Mouse (Mus musculus): ENCODE data around the gene Nkx6-1. TPM values are rescaled to one million over a fixed set of nuclear protein-coding genes. Genes with fewer than 3 reads are reported as not detected.

The Nkx6-1 gene
- not detected for polyA plus RNA-seq (2021)

DNA sequence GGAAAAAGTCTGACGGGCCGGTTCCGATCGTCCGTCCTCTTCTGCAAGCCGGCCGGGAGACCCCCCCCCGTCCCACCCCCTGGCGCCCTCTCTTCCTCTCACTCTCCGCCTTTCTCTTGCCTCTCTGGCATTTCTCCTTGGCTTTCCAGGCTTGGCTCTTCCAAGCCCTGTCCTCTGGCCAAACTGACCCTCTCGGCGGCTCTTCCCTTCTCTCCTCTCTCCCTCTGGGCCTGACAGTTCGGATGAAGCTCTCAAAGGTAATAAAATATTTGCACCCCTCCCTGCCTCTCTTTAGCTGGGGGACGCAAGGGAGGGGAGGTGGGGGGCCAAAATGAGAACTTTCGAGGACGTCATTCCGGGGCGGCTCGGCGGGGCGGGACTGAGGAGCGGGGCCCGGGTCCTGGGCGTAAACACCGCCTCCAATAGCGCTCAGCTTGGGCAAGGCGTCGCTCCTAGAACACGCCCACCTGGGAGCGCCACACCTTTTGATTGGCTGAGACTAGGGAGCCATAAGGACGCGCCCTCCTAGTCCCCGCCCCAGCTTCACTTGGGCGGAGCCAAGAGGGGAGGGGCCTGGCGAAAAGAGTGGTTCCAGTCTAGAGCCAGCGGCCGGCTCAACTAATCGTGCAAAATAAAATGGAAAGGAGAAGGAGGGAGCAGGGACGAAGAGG is at the start of gene Nkx6-1:
Gene Nkx6-1 (minus strand): TSS at position 52 of the 671 bp plus-strand sequence.
- DNase-seq (ENCODE audit: low read depth, low spot score) (no peak), ATAC-seq (no peak)
- peaks cover 87% of the 10 kb centered on the region for H3K27me3 ChIP-seq
- CTCF ChIA-PET, result interaction anchor here (1.1 to 1.4 kb wide), 2 partner anchors 12 to 35 kb away, joined by 3 read pairs; no protein-coding TSS in a partner anchor
- in situ Hi-C loops (cut with MboI; ENCODE audit: low pct_unique_long_range_greater_than_20kb), result loop anchor here (5.0 to 10.0 kb wide), 4 partner anchors 300 to 840 kb away; partner anchors contain the start of gene Abraxas1
- POLR2A ChIA-PET, result no interaction called here
- TF ChIP-seq CTCF (IDR thresholded peaks at IDR 0.05), result no peak

GRCm38 (mm10) chr5:101713064-101713613 is 48.3 kb upstream of the Nkx6-1 start:
- ATAC-seq, result no peak
- ChIA-PET POLR2A (no interaction called here), CTCF (no interaction called here)
- in situ Hi-C loops (cut with MboI; ENCODE audit: low pct_unique_long_range_greater_than_20kb), result no loop called here
- peaks cover 8% of the 10 kb centered on the region for H3K27me3 ChIP-seq
- peak; percentile 78 for TF ChIP-seq CTCF (IDR thresholded peaks at IDR 0.05)
- no peak for DNase-seq (ENCODE audit: low read depth, low spot score)

DNA sequence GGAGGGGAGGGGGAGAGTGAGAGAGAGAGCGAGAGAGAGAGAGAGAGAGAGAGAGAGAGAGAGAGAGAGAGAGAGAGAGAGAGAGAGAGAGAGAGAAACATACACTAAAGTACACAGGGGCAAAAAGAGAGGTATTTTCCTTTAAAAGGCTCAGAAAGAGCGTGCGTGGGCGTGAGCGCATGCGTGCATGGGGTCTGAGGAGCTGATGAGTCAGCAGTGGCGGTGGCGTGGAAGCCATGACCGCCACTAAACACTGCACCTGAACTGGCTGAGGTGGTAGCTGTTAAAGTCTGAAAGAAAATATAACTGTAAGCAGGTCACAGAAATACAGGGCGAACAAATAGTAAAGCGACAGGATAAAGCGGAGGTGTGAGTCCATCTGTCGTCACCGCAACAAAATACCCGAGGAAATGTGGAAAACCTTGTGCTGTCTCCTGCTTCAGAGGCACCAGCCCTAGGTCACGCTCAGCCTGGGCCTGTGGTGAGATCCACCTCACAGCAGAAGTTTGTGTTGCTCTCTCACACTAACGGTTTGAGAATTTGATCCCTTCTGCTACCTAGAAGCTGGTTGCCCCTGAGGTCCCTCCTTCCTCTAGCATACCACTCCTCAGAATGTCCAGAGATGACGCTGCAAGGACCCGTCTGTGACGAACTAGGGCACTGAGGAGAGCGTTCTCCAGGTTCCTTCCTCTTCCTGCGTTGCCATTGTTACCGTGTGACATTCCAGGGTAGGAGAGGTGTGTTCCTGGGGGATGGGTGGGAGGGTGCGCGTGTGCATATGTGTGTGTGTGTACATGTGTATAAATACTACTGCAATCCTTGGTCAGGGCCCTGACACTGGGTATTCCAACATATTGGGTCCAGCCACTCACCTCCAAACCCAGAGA is 38.8 kb upstream of the Nkx6-1 start:
- in situ Hi-C loops (cut with MboI; ENCODE audit: low pct_unique_long_range_greater_than_20kb), result loop anchor here (10.0 kb wide), 1 partner anchor 371 kb away; no protein-coding TSS in a partner anchor
- DNase-seq (ENCODE audit: low read depth, low spot score) (no peak), ATAC-seq (no peak)
- TF ChIP-seq CTCF (IDR thresholded peaks at IDR 0.05), result no peak
- H3K27me3 ChIP-seq, result peaks cover 18% of the 10 kb centered on the region
- CTCF ChIA-PET, result no interaction called here
- POLR2A ChIA-PET, result no interaction called here

DNA sequence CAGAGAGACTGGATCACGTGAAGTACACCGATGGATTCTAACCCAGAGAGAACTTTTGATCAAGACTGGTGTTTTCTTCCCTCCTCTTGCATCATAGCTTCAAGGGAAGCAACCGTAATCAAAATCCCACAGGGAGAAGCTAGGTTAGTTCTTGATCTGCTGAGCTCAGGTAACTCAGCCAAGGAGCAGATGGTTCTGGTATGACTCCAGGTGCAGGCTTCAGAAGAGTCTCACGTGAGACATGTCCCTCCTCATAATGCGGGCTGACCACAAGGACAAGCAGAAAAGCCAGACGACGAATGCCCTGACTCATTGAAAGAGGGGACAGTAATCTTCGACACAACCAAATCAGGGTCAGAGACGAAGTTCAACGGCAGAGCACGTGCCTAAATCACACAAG is 37.8 kb upstream of the Nkx6-1 start:
- ChIA-PET CTCF (no interaction called here), POLR2A (no interaction called here)
- ATAC-seq, result no peak
- no peak for TF ChIP-seq CTCF (IDR thresholded peaks at IDR 0.05)
- peaks cover 20% of the 10 kb centered on the region for H3K27me3 ChIP-seq
- in situ Hi-C loops (cut with MboI; ENCODE audit: low pct_unique_long_range_greater_than_20kb), result loop anchor here (10.0 kb wide), 1 partner anchor 372 kb away; no protein-coding TSS in a partner anchor
- DNase-seq (ENCODE audit: low read depth, low spot score), result no peak

GRCm38 (mm10) chr5:101700607-101701006 is 35.8 kb upstream of the Nkx6-1 start:
- no peak for DNase-seq (ENCODE audit: low read depth, low spot score)
- peaks cover 24% of the 10 kb centered on the region for H3K27me3 ChIP-seq
- in situ Hi-C loops (cut with MboI; ENCODE audit: low pct_unique_long_range_greater_than_20kb), result loop anchor here (10.0 kb wide), 1 partner anchor 374 kb away; no protein-coding TSS in a partner anchor
- ATAC-seq, result no peak
- POLR2A ChIA-PET, result no interaction called here
- CTCF ChIA-PET, result interaction anchor here (0.7 to 2.7 kb wide), 5 partner anchors 11 to 782 kb away, joined by 3 to 12 read pairs (median 4); no protein-coding TSS in a partner anchor
- TF ChIP-seq CTCF (IDR thresholded peaks at IDR 0.05), result peak; percentile 64

- POLR2A ChIA-PET, result no interaction called here
Observed at GRCm38 (mm10) chr5:101688581-101688980, 23.8 kb upstream of the Nkx6-1 start.

DNA sequence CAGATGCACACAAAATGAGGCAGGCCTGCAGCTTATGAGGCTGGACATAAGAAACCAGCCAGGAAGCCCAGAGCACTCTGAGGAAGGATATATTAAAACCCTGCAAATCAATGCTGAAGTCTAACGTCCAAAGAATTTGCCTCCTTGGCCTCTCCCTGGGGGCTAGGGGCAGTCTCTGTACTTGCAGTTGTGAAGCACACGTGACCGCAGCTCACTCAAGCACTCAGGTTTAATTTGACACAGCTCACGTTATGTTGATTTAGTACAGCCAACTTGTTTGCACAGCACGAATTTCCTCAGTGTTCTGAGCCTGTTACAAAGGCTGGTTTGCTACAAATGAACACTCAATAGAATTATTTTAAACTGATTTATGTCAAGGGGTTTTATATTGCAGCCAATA is 18.5 kb upstream of the Nkx6-1 start:
- in situ Hi-C loops (cut with MboI; ENCODE audit: low pct_unique_long_range_greater_than_20kb), result loop anchor here (25.0 kb wide), 1 partner anchor 971 kb away; the partner anchor contains the start of gene Hpse
- DNase-seq (ENCODE audit: low read depth, low spot score) (no peak), ATAC-seq (no peak)
- peaks cover 18% of the 10 kb centered on the region for H3K27me3 ChIP-seq
- ChIA-PET POLR2A (no interaction called here), CTCF (interaction anchor here (0.6 to 1.3 kb wide), 2 partner anchors 13 to 764 kb away, joined by 3 read pairs; no protein-coding TSS in a partner anchor)
- no peak for TF ChIP-seq CTCF (IDR thresholded peaks at IDR 0.05)

More at GRCm38 (mm10) chr5:101688581-101688980, 23.8 kb upstream of the Nkx6-1 start:
- DNase-seq (ENCODE audit: low read depth, low spot score) (no peak), ATAC-seq (no peak)
- TF ChIP-seq CTCF (IDR thresholded peaks at IDR 0.05), result peak; percentile 42
- peaks cover 22% of the 10 kb centered on the region for H3K27me3 ChIP-seq
- CTCF ChIA-PET, result no interaction called here
- in situ Hi-C loops (cut with MboI; ENCODE audit: low pct_unique_long_range_greater_than_20kb), result loop anchor here (25.0 kb wide), 1 partner anchor 976 kb away; the partner anchor contains the start of gene Hpse

- in situ Hi-C loops (cut with MboI; ENCODE audit: low pct_unique_long_range_greater_than_20kb), result loop anchor here (25.0 kb wide), 1 partner anchor 968 kb away; the partner anchor contains the start of gene Hpse
- peaks cover 12% of the 10 kb centered on the region for H3K27me3 ChIP-seq
- DNase-seq (ENCODE audit: low read depth, low spot score) (no peak), ATAC-seq (no peak)
- ChIA-PET CTCF (interaction anchor here (1.4 kb wide), 1 partner anchor 10 kb away, joined by 4 read pairs; no protein-coding TSS in a partner anchor), POLR2A (no interaction called here)
- TF ChIP-seq CTCF (IDR thresholded peaks at IDR 0.05), result no peak
Observed at GRCm38 (mm10) chr5:101680338-101680737, 15.5 kb upstream of the Nkx6-1 start.

DNA sequence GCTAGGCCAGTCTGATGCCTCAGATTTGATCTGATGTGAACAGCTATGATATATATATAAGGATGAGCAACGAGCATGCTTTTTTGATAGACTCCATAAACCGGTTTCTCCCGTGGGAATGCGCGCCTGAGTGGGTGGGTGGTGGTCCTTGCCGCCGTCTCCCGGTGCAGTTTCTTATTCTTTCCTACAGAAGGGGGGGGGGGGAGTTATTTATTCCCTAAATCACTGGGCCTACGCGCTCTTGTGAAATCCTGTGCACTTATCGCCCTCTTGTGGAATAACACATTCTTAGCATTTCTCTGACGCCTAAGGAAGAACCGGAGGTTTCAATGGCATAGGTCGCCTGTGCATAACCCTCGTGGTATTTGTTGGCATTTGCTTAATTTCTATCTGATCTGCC is 4.6 kb upstream of the Nkx6-1 start:
- peaks cover 52% of the 10 kb centered on the region for H3K27me3 ChIP-seq
- CTCF ChIA-PET, result interaction anchor here (0.6 to 1.7 kb wide), 18 partner anchors 9 to 757 kb away, joined by 3 to 6 read pairs (median 3); no protein-coding TSS in a partner anchor
- in situ Hi-C loops (cut with MboI; ENCODE audit: low pct_unique_long_range_greater_than_20kb), result loop anchor here (5.0 to 10.0 kb wide), 4 partner anchors 305 to 845 kb away; partner anchors contain the start of gene Abraxas1
- TF ChIP-seq CTCF (IDR thresholded peaks at IDR 0.05), result no peak
- DNase-seq (ENCODE audit: low read depth, low spot score) (no peak), ATAC-seq (peak; percentile 68)
- POLR2A ChIA-PET, result no interaction called here

- no peak for ATAC-seq
- POLR2A ChIA-PET, result no interaction called here
- TF ChIP-seq CTCF (IDR thresholded peaks at IDR 0.05), result no peak
- DNase-seq (ENCODE audit: low read depth, low spot score), result no peak
- in situ Hi-C loops (cut with MboI; ENCODE audit: low pct_unique_long_range_greater_than_20kb), result loop anchor here (5.0 to 10.0 kb wide), 4 partner anchors 304 to 844 kb away; partner anchors contain the start of gene Abraxas1
- CTCF ChIA-PET, result interaction anchor here (1.6 kb wide), 1 partner anchor 751 kb away, joined by 5 read pairs; no protein-coding TSS in a partner anchor
- H3K27me3 ChIP-seq, result peaks cover 59% of the 10 kb centered on the region
Observed at GRCm38 (mm10) chr5:101668475-101668874, 3.7 kb upstream of the Nkx6-1 start.

All from Patski (cell line).